Mouse (Mus musculus): ENCODE data around the gene Tifab. TPM values are rescaled to one million over a fixed set of nuclear protein-coding genes. Genes with fewer than 3 reads are reported as not detected.

Tifab gene
- polyA plus RNA-seq, 1 experiment = 0.70 TPM

DNA sequence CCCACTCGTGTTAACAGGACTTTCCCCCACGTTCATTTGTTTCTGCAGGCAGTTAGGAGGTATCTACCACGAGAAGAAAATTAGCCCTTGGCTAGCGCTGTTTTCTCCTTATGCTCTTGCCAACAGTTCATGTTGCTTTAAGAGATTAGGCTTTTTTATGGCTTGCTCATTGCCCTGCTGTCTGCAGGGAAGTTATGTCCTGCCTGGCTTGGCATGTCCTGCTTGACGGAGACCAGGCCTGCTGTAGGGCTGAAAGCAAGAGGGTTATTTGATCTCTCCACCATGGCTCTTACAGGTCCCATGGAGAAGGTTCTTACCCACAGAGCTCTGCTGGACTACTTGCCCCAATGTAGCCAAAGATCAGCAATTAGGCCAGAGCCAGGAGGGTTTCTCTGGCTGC, 23.6 kb downstream of the Tifab start:
- TF ChIP-seq CTCF (IDR thresholded peaks at IDR 0.05; ENCODE audit: borderline replicate concordance, extremely low read depth, insufficient read depth, insufficient read length) (no peak), POLR2A (IDR thresholded peaks at IDR 0.05; ENCODE audit: borderline replicate concordance, extremely low read depth, insufficient read depth, insufficient read length, poor library complexity, severe bottlenecking) (no peak)
- DNase-seq (ENCODE audit: low read depth) = no peak

GRCm38 (mm10) chr13:56152773-56153460, 25.8 kb downstream of the Tifab start:
- no peak for DNase-seq (ENCODE audit: low read depth)

DNA sequence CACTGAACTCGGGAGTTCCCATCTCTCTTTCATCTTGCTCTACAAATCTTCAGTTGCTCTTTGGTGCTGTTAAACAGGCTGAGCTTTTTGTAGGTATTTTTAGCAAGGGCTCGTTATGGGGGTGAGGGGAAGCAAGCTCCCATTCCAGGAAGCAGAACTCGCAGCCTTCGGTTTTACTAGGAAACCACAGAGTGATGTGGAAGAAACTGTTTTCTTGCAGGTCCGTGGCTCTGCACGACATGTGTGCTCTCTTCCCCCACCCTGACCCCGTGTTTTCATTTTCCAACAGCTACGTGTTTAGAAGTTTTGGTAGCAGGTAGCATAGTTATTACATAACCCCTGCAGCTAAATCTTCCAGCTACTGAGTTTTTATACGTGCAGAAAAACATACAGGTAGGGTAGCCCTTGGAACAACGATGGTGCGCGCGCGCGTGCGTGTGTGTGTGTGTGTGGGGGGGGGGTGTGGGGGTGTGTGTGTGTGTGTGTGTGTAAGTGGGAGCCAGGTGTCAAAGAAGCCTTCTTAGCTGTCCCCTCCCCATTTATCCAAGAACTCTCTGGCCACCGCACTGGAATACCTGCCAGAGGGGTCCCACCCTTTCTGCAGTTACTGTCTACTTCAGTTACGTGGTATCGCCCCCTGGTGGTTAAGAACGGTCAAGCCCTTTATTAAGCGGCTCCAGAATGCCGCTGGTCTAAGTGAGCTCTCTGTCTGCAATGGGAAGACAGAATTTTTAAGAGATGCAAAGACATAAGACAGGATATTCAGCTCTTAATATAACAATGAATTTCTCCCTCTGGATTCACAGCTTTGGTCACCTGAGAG, 27.1 kb downstream of the Tifab start:
- TF ChIP-seq CTCF (IDR thresholded peaks at IDR 0.05; ENCODE audit: borderline replicate concordance, extremely low read depth, insufficient read depth, insufficient read length) (peak; percentile 82), POLR2A (IDR thresholded peaks at IDR 0.05; ENCODE audit: borderline replicate concordance, extremely low read depth, insufficient read depth, insufficient read length, poor library complexity, severe bottlenecking) (no peak)
- peak; percentile 88 for DNase-seq (ENCODE audit: low read depth)

More at GRCm38 (mm10) chr13:56152773-56153460, 25.8 kb downstream of the Tifab start:
- TF ChIP-seq POLR2A (IDR thresholded peaks at IDR 0.05; ENCODE audit: borderline replicate concordance, extremely low read depth, insufficient read depth, insufficient read length, poor library complexity, severe bottlenecking) (no peak), CTCF (IDR thresholded peaks at IDR 0.05; ENCODE audit: borderline replicate concordance, extremely low read depth, insufficient read depth, insufficient read length) (no peak)

DNA sequence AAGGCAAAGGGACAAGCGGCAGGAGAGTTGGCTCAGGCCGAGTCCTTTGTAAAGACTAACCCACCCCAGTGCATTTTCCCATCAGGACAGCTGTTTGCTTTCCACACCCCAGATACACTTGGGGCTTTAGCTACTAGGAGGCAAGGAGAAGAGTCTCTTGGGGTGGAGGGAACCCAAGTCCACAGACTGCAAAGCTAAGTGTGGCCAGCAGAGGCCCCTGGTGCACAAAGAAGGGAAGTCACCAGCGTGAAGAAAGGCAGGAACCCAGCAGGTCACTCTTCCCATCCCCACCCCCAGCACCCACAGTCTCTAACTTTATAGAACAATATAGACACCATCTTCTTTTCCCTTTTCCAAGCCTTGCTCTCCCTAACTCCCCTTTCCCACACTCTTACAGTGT, 33.2 kb downstream of the Tifab start:
- TF ChIP-seq CTCF (IDR thresholded peaks at IDR 0.05; ENCODE audit: borderline replicate concordance, extremely low read depth, insufficient read depth, insufficient read length) = peak; percentile 37; the same call in 1 of the 2 replicates
- no peak for TF ChIP-seq POLR2A (IDR thresholded peaks at IDR 0.05; ENCODE audit: borderline replicate concordance, extremely low read depth, insufficient read depth, insufficient read length, poor library complexity, severe bottlenecking)
- DNase-seq (ENCODE audit: low read depth) = no peak

DNA sequence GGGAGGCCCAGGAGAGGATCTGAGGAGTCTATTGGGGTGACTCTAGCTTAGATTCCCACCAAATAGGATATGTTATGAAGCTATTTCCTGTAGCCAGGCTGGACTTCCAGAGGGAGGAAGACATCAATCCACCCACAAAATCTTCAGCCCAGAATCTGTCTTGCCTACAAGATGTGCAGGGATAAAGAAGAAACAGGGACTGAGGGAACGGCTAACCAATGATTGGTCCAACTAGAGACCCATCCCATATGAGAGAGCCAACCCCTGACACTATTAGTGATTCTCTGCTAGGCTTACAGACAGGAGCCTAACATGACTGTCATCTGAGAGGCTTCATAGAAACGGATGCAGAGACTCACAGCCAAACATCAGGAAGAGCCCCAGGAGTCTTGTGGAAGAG, 34.7 kb downstream of the Tifab start:
- DNase-seq (ENCODE audit: low read depth) = no peak
- TF ChIP-seq CTCF (IDR thresholded peaks at IDR 0.05; ENCODE audit: borderline replicate concordance, extremely low read depth, insufficient read depth, insufficient read length) = no peak
- no peak for TF ChIP-seq POLR2A (IDR thresholded peaks at IDR 0.05; ENCODE audit: borderline replicate concordance, extremely low read depth, insufficient read depth, insufficient read length, poor library complexity, severe bottlenecking)

GRCm38 (mm10) chr13:56143151-56143513, 35.6 kb downstream of the Tifab start:
- no peak for TF ChIP-seq POLR2A (IDR thresholded peaks at IDR 0.05; ENCODE audit: borderline replicate concordance, extremely low read depth, insufficient read depth, insufficient read length, poor library complexity, severe bottlenecking)
- no peak for TF ChIP-seq CTCF (IDR thresholded peaks at IDR 0.05; ENCODE audit: borderline replicate concordance, extremely low read depth, insufficient read depth, insufficient read length)

GRCm38 (mm10) chr13:56142382-56143150, 36.1 kb downstream of the Tifab start:
- no peak for DNase-seq (ENCODE audit: low read depth)
- TF ChIP-seq CTCF (IDR thresholded peaks at IDR 0.05; ENCODE audit: borderline replicate concordance, extremely low read depth, insufficient read depth, insufficient read length) (no peak), POLR2A (IDR thresholded peaks at IDR 0.05; ENCODE audit: borderline replicate concordance, extremely low read depth, insufficient read depth, insufficient read length, poor library complexity, severe bottlenecking) (no peak)

More at GRCm38 (mm10) chr13:56143151-56143513, 35.6 kb downstream of the Tifab start:
- no peak for DNase-seq (ENCODE audit: low read depth)

- no peak for DNase-seq (ENCODE audit: low read depth)
- TF ChIP-seq CTCF (IDR thresholded peaks at IDR 0.05; ENCODE audit: borderline replicate concordance, extremely low read depth, insufficient read depth, insufficient read length) (no peak), POLR2A (IDR thresholded peaks at IDR 0.05; ENCODE audit: borderline replicate concordance, extremely low read depth, insufficient read depth, insufficient read length, poor library complexity, severe bottlenecking) (no peak)
Observed at GRCm38 (mm10) chr13:56139167-56139751, 39.4 kb downstream of the Tifab start.

DNA sequence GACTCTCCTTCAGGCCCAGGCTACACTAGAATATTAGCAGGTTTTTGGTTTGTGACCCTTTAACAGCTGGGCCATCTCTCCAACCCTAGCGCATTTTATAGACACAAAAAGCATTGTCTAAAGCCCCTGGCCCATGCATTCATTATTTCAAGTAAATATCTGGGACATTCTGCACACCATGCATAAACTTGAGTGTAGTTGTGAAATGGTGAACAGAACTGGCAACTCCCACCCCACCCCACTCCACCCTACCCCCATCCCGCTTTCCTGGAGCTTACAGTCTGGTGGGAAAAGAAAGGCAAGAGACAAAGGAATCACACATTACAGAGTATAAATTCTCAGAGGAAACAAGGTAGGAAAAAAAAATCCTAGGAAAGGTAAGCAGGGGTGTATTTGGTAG, 42.5 kb downstream of the Tifab start, which contains the start of gene H2afy:
Gene H2afy, minus strand, starts transcription at position 162 of the 400 bp plus-strand sequence.
- no peak for TF ChIP-seq POLR2A (IDR thresholded peaks at IDR 0.05; ENCODE audit: borderline replicate concordance, extremely low read depth, insufficient read depth, insufficient read length, poor library complexity, severe bottlenecking)
- no peak for TF ChIP-seq CTCF (IDR thresholded peaks at IDR 0.05; ENCODE audit: borderline replicate concordance, extremely low read depth, insufficient read depth, insufficient read length)
- DNase-seq (ENCODE audit: low read depth) = no peak

DNA sequence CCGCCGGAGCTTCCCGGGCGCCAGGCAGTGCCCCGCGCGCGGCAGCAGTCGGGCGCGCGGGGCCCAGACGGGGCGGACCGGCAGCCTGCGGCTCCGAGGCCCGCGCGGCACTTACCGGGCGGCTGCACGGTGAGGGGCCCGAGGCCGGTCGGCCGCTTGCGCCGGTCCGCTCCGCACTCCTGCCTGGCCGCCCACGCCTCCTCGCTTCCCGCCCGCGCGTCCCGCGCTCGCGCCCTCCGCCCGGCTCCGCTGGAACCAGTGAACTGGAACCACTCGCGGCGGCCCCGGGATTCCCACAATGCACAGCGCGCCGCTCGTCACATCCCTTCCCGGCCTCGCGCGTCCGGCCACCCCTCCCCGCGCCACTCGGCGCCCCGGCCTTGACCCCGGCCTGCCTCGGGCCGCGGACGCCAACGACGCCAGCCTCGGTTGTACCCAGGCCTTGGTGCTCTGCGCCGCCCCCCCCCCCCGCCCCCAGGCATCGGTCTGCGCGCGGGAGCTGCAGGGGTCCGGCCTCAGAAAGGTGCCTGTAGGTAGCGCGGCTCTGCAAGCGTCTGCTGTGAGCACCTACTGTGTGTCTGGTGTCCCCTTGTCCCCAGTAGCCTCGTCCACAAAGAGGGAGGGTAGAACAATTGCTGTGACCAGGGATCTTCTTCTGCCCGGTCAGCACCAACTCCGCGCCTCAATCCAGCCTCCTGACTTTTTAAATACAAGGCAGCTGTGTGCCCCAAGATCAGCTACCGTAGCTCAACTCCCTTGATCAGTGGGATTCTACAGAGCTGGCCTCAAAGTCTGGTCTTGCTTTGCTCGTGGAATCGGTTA, 43.2 kb downstream of the Tifab start:
- TF ChIP-seq POLR2A (IDR thresholded peaks at IDR 0.05; ENCODE audit: borderline replicate concordance, extremely low read depth, insufficient read depth, insufficient read length, poor library complexity, severe bottlenecking) = peak; percentile 93
- TF ChIP-seq CTCF (IDR thresholded peaks at IDR 0.05; ENCODE audit: borderline replicate concordance, extremely low read depth, insufficient read depth, insufficient read length) = no peak
- DNase-seq (ENCODE audit: low read depth) = peak; percentile 89

Measured in brain, embryonic 14.5 days (tissue).